Mouse (Mus musculus): ENCODE measurements at regions not wholly inside any gene's neighbourhood (a gene's known extent, or its start where the extent isn't known, plus 50 kb on each side); places are given as distances from the start of the nearest gene placed in this dataset.

GRCm38 (mm10) chr4:154726636-154727045 lies 59.0 kb upstream of the Actrt2 start:
- TF ChIP-seq CTCF (IDR thresholded peaks at IDR 0.05; ENCODE audit: control insufficient read depth, insufficient read depth, insufficient replicate concordance, low read depth, low read length), result no peak
- no peak for TF ChIP-seq POLR2A (IDR thresholded peaks at IDR 0.05; ENCODE audit: control insufficient read depth, low read depth, low read length)

Measured in testis, adult 2 months (tissue).